Mouse (Mus musculus) natural killer cell, adult 2 months (primary cell): Measurements from ENCODE around the gene Ndufaf2.
A peak's percentile ranks its signal among the peaks of the same experiment; 100 is the strongest.

Experiments
- DNase-seq, 2 experiments: peaks; one replicate each; pipeline ENCODE4 v3.0.0; 2022; ENCODE audit warnings: low spot score in 2 of 2

Gene Ndufaf2

DNA sequence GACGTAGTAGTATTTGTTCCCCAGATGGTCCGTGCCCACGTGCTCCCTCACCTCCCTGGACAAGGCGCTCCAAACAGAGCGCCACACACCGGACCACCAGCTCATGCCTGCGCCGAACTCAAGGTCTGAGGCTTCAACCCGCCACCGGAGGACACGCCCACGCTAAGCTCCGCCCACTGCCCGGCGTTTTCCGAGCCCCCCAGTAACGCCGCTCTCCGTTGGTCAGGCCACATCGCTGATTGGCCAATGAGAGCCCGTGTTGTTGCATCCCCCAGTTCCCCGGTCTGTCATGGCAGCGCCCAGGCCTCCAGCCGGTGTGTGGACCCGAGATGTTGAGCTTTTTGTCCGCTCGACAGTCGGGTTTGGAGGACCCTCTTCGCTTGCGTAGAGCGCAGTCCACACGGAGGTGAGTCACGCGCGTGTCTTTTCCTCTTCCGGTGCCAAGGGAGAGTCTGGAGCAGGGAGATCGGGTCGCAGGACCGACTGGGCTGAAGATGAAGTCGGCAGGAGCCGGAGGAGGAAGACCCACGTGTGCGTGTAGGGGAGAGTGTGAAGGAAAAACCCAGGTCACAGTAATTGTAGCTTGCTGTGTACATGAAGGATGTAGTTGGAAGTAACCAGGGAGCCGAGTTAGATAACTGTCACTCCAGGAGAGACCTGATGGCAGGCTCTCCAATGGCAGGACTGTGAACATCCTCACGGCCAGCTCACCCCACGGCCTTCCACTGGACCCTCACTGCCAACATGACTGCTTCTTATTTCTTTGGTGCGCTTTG is at the start of gene Ndufaf2, which contains the start of gene Ercc8:
TSS of gene Ndufaf2 (minus strand) at position 159 of the 776 bp plus-strand sequence.
TSS of gene Ercc8 (plus strand) at position 267 of the 776 bp plus-strand sequence.
- DNase-seq = peak; percentile 94 to 96

DNA sequence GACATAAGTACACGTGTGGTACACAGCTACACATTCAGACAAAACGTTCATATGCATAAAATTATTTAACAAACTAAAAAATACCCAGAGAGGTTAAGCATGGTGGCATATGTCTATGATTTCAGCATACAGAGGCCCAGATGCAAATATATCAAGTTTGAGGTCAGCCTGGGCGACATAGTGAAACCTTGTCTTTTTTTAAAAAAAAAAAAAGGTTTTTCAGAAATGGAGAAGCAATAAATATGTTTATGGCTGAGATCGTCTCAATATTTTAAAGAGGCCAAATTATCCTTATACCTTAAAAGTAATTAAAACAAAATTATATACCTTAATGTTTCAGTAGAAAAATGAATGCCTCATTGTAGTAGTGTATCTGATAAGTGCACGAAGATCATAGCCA is 49.7 kb upstream of the Ndufaf2 start:
- no peak for DNase-seq

DNA sequence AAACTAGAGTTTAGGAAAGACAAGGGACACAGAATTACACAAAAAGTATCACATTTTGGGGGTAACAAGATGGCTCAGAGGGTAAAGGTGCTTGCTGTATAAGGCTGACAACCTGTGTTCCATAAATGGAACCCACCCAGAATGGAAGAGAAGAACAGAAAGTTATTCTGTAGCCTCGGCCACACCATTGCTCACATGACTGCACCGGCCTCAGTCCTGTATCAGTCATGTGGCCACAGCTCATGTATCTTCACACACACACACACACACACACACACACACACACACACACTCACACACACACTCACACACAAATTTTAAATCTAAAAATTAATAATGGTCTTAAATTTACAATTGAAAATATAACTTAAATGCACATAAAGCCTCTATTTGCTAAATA is 49.0 kb upstream of the Ndufaf2 start:
- DNase-seq = no peak

DNA sequence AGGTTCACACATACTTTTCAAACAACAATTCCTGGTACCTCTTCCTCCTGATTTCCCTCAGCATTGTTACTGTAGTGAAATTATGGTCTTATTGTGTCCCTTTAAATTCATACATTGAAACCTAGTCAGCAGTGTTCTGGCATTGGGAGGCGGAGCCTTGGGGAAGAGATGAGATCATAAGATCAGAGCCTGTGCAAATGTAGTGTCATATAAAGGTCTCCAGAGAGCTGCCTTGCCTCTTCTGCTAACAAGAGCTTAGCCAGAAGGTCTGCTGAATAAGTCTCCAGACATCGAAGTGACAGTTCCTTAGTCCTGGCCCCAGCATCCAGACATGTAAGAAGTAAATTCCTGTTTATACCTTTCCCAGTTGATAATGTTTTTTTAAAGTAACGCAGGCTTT is 46.4 kb upstream of the Ndufaf2 start:
- DNase-seq = no peak

DNA sequence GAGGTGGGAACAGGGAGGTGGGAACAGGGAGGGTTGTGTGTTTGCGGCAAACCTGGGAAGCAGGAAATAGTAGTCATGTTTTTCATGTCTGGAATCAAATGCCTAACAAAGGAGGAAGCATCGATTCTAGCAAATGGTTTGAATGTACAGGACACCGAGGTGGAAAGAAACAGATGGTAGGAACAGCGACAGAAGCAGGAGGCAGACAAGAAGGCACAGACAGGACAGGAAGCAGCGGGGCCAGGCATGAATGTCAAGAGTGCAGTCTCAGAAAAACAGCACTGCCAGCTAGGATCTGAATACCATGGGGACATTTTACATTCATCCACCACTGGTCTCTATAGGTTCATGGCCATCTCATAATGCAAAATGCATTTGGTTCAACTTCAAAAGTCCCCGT is 37.1 kb upstream of the Ndufaf2 start:
- DNase-seq = no peak

DNA sequence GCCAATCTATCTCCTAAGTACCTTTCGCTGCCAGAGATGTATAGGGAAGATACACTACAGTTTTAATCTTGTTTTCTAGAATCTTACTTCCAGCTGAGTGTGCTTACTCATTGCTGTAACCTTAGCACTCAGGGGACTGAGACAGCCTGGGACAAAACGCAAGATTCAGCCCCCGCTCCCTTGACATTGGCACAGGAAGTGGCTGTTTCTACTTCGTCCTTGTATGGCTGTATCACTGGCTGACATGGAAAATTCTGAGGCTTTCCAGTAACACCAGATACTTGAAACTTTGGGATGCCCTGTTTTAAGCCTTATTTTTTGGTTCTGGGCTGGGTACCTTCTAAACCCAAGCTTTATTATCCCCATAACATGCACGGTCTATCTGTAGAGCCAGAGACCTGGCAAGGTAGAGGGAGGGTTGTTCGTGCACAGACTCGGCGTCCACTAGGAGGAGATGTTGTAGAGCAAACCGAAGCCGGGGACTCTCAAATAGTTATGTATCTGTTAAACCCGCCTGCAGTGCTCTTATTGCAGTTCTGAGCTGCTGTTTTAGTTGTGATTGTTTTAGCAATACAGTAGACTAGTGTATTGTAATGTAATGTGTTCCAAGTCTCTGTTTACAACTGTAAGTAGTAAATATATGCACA is 32.8 kb upstream of the Ndufaf2 start:
- DNase-seq = peak; percentile 20 to 25

DNA sequence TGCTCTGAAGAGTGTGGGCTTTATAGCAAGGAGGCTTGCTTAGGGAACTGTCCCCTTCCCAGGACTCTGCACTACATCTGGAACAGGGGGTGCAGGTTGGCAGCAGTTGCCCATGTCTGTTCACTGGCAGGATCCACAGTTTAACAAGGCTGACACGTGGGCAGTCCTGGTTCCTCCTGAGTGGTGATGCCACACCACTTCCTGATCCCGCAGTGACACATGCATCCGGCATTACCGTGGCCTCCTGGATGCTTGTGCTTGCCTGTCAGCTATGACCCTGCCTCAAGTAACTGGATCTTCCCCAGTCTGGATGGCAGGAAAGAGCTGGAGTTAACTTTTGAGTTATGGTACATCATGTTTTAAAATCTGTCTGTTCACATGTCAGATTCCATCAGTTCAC is 29.6 kb upstream of the Ndufaf2 start:
- DNase-seq = no peak

DNA sequence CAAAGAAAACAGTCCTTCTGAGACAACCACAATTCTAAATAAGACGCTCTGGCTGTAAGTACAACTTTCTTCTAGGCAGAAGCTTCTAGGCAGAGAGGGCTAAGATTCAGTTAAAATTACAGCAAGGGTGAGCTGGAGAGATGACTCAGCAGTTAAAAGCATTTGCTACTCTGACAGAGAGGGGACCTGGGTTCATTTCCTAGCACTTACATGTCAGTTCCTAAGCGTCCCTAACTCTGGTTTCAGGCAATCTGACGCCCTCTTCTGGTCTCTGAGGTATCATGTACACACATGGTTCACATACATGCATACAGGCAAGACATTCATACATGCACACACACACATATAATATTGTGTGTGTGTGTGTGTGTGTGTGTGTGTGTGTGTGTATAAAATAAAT is 27.1 kb upstream of the Ndufaf2 start:
- no peak for DNase-seq

DNA sequence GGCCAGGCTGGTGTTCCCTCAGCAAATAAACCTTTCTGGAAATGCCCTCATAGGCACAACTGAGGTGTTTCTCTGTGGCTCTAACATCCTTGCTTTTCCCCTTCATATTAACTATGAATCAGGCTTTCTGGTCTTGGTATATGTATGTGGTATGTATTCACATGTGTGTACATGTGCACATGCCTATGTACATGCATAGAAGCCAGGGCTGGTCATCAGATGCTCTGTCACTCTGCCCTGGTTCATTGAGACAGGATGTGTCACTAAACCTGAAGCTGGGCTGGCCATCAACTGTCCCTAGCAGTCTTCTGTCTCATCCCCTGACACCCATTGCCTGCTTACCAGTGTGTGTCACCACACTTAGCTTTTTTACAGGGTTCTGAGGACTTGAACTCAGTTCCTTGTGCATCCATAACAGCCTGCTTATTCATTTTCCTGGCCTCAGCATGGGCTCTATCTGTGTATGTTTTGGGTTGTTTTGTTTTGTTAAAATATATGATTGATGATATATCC is 26.4 kb upstream of the Ndufaf2 start:
- no peak for DNase-seq

DNA sequence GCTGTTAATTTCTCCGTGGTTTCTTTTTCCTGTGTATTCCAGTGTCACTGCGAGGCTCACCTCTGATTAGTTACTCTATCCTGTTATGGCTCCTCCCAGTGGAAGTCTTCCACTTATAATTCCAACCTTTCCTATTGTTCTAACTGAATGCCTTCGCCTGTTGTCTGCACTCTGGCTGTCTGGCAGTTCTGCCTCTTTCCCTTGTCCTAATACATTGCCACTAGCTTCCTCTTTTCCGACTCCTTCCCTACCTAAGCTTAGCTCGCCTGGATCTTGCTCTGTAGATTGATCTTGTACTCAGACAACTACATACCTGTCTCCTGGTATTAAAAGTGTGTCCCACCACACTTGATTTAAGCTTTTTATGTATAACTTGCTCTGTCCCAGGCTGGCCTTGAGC is 22.4 kb upstream of the Ndufaf2 start:
- no peak for DNase-seq

DNA sequence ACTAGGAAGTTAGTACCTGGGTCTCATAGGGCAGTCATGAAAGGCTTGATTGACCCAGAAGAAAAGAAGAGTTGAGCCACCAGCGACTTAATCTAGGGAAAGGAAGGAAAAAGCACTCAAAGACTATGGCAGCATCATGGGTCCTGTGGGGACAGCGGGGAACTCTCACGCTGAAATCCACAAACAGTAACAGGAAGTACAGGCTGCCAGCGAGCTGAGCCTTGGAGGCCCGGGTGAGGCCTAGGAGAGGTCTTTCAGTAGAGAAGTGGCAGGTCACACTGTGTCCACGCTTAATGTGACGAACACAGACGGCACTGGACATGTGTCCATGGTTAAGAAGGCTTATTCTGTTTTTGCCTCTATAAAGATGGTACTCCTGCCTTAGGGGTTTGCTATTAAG is 21.2 kb upstream of the Ndufaf2 start:
- no peak for DNase-seq

DNA sequence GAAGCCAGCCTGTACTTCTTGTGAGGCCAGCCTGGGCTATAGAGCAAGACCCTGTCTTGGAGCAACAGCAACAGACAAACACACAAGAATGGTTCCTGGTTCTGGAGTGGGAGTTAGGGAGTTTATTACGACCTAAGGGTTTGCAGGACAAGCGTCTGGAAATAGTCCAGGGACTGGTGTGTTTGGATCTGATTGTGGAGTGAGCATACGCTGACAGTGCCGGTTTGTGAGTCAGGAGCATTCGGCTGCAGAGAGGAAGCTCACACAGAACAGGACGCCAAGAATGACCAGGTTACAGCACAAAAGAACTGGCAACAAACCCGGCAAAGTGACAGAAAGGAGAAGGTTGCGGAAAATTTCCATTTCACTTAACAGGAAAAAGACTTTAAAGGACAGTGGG is 12.1 kb upstream of the Ndufaf2 start:
- DNase-seq = no peak

DNA sequence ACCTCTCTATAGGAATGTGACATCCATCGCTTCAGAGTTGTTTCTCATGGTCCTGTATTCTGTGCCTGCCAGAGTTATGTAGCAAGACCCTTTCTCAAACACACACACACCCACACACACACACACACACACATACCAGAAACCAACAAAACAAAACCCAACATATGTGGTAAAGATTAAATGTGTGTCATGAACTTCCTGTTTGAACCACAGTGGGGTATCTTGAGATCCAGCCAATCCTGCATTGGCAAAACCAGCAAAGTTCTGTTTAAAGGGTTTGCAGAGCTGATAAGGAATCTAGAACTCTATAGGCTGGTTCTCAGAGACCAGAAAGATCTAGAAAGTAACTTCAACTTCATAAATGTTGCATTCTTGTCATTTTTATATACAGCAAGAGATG is 11.6 kb upstream of the Ndufaf2 start:
- no peak for DNase-seq

DNA sequence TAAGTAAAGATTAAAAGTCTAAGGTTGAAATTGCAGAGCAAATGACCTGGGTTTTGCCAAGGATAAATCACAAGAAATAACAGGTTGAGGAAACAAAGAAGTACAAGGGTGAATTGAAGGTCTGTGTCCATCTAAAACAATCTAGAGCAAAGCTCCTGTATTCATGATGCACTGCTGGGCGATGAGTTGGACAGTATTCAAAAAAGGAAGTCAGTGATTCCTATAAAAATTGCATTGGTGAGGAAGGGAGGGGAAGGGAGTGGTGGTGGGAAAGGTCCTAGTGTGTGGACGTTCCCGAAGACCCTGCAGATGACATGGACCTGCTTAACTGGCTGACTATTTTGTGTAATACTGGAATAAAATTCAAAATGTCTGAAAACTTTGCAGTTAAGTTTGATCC is 6.2 kb upstream of the Ndufaf2 start:
- no peak for DNase-seq

DNA sequence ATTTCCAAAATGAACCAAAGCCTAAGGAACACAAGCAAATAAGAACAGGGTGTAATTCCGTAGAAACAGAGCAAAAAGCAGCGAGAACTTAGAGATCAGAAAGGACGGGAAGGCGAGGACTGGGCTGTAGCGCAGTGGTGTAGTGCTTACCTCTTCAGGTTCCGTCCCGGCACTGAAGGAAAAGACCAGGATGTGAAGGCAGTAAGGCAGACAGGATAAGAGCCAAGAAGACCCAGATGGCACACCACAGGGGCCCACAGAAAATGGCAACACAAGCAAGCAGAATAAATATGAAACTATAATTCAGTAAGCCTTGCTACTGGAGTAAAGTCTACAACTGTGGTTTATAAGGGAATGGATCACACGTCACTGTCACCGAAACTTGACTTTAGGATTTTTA is 5.5 kb upstream of the Ndufaf2 start:
- no peak for DNase-seq

DNA sequence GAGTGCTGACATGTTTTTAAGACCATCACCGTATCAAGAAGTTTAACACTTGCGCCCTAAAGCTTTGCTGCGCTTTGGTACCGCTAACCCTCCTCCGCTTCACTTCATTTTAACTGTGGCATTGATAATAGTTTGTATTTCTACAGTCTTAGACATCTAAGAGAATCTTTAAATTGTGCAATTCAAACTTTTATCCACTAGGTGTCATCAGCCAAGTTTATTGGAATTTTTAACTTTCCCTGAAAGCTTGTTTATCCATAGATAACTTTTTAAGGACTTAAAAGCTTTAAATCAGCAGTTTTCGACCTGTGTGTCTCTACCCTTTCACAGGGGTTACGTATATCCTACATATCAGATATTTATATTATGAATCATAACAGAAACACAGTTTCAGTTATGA is 1.5 kb upstream of the Ndufaf2 start:
- no peak for DNase-seq

DNA sequence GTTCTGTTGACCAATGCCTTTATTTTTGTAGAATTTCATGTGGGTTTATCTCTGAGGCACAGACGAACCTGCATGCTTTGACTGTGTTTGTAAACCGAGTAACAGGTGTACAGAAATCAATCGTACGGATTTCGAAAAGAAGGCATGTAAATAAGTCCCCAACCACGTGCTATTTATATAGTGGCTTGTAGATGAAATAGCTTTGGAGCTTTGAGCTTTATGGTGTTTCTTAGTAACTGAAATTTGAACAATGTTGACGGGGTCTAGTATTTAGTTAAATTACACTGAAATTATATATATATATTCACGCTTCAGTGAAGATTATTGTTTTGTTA is 785 bp upstream of the Ndufaf2 start:
- DNase-seq = no peak

DNA sequence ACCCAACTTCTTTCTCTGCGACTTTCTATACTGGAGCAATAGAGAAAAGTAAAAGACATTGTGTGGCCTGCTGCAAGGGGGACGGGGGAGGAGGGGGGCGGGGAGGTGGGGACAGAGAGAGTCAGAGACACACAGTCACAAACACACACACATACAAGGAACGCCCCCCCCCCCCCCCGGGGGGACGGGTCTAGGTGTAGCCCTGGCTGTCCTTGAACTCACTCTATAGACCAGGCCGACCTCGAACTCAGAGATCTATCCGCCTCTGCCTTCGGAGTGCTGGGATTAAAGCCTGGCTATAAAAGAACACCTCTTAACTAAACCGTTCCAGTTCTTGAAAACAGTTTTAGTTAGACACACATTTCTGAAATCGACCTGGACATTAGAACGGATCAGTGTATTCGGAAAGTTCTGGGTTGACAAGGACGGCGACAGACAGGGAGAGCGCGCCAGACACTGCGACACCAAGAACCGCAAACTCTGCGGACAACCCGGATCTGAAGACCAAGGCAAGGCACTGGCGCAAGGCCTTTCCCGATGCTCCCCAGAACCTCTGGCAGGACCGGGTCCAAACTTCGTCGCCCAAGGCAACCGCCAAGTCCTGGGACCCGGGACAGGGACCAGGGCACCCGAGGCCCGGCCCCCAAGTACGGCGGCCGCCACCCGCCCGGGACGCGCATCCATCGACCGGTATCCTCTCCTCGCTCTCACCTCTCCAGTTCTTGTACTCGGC is 525 bp downstream of the Ndufaf2 start:
- DNase-seq = no peak

DNA sequence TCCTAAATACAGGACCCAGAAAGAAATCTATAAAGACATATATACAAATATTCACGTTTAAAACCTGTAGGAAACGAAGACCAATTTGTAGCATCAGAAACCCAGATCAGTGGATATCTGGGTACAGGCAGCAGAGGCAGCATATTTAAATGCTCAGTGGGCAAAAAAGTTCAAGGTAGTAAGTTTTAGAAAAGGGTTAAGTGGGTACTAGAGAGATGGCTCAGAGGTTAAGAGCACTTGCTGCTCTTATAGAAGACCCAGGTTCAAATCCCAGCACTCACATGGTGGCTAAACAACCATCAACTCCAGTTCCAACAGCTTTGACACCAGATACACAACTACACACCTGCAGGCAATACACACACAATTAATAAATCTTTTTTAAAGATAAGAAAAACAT is 1.3 kb downstream of the Ndufaf2 start:
- no peak for DNase-seq

DNA sequence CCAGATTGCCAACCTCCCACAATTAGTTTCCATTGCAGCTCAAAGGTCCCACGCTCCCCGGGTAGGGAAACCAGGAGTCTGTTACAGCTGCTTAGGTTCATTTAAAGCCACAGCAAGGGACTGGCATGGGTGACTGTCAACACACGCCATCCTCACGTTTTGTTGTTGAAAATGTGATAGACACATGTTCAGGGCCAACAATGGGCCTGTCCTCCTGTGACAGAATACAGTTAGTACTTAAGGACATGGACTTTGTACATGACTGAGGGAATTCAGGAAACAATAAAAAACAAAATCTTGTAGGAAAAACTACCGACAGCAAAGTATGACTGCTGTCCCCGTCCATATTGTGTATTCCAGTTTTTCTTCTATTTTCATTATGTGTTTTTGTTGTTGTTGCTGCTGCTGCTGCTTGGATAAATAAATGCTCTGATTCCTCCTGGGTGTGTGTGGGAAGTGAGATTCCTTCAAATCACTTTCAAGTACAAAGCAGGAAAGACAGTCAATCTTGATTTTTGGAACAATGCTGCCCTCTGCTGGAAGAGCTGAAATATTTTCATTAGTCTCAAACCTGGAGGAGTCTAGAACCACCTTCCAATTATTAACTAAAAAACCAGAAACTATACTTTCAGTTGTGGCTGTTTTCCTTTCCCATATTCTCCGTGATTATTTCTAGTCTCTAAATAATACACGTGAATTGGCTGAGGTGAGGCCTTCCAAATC is 5.6 kb downstream of the Ndufaf2 start:
- peak; percentile 41 to 43 for DNase-seq

DNA sequence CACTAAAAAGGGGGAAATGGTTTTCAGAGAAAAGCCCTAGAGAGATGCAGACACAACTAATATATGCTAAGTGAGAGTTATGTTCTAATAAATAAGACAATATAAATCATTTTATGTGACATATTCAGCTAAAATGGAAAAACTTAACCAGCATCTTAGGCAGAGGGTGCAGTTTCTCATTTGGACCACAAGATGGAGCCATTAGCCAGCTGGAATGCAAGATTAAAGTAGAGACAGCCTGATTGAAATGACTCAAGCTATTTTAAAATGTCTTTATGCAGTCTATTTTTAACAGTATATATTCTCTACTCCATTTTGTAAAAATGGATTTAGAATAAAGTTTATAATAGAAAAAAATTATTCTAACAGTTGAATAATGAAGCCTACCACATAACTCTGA is 6.6 kb downstream of the Ndufaf2 start:
- DNase-seq = no peak

DNA sequence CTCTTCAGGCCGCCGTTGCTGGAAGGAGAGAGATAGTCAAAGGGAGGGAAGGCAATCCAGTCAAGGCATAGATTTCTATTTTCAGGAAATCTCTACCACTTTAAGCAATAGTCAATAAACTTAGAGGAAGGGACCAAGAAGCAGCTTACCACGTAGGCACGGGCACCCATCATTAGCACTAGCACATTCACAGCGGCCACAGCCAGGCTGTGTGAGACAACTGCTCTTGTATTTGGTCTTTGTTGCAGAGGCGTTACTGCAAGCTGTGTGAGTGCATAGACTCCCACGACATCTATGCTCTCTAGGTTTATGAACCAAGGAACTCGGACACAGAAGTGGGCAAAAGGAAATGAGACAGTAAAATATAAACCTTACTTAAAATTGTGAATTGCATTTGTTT is 14.3 kb downstream of the Ndufaf2 start:
- DNase-seq = no peak
